In the genomic region with DNA sequence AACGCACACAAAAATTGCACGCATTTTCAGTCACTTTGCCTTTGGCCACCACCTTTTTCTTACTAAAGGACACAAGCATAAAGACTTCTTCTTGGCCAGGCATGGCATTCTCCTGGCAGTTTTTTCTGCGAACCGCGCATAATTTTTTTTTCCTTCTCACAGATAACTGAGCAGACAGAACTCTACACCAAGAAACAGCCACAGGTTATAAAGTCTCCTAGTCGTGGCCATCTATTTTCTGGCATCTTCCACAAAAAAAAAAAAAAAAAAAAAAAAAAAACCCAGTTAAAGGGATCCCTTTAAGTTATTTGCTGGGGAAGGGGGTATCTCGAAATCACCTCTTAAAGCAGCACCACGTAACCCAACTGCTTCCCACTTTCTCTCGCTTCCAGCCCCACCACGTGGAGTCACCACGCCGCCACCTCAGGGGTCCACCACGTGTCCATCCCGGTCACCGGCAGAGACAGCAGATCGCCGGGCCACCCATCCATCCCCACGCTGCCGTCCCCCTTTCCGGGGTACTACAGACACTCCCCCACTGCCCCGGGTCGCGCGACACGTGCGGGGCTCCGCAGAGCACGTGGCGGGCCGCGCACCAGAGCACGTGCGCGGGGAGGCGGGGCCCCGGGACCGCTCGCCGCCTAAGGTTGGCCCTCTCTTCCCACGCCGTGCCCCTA, we compare ENCODE assay signal across 8 mouse cellular contexts. TPM values are rescaled to one million over a fixed set of nuclear protein-coding genes. Genes with fewer than 3 reads are reported as not detected.
DNase-seq lines count a peak whose midpoint lies in the region; ATAC-seq and TF ChIP-seq lines count a peak whose summit lies in the region.

No protein-coding gene starts in this region.

- no peaks in the 10 kb centered on the region for H3K27me3 ChIP-seq in kidney, adult 2 months (replicated peaks; ENCODE audit: control insufficient read depth, insufficient read depth, low read length)
- no peaks in the 10 kb centered on the region for H3K27me3 ChIP-seq in hindbrain, embryonic 12.5 days
- H3K27me3 ChIP-seq in midbrain, embryonic 14.5 days (ENCODE audit: control insufficient read depth, insufficient read depth, low read length) = no peaks in the 10 kb centered on the region

- WGBS in kidney, adult 2 months = under 1% methylated on average over 41 of the region's 41 CpGs
- WGBS in hindbrain, embryonic 12.5 days = under 1% methylated on average over 39 of the region's 41 CpGs
- WGBS in midbrain, embryonic 14.5 days = under 1% methylated on average over 39 of the region's 41 CpGs

- TF ChIP-seq CTCF in kidney, adult 2 months (conservative IDR thresholded peaks at IDR 0.05; ENCODE audit: insufficient read depth, insufficient read length, low read depth, low read length) = no peak

- no peak for DNase-seq in kidney, adult 2 months
- no peak for DNase-seq in kidney, adult 9 months
- DNase-seq in midbrain, embryonic 14.5 days = no peak
- DNase-seq in gastrocnemius, adult 8-10 months (ENCODE audit: low spot score in 2 of 2) = no peak
- DNase-seq in adrenal gland, postnatal 25 days = no peak

- H3K27ac ChIP-seq in kidney, adult 2 months (ENCODE audit: insufficient read depth, low read depth, low read length) = peak overlapping the region; percentile 95
- peak overlapping the region; percentile 76 for H3K27ac ChIP-seq in brown adipose tissue, adult 24 weeks (replicated peaks; ENCODE audit: low read depth, low read length)
- peak overlapping the region; percentile 98 for H3K27ac ChIP-seq in hindbrain, embryonic 12.5 days
- peak overlapping the region; percentile 98 for H3K27ac ChIP-seq in midbrain, embryonic 14.5 days (replicated peaks; ENCODE audit: low read depth, low read length)

- H3K4me2 ChIP-seq in hindbrain, embryonic 12.5 days (replicated peaks) = peak overlapping the region; percentile 92
- peak overlapping the region; percentile 89 for H3K4me2 ChIP-seq in midbrain, embryonic 14.5 days (ENCODE audit: low read length)

- H3K36me3 ChIP-seq in kidney, adult 2 months (ENCODE audit: control insufficient read depth, insufficient read depth, low read length) = peaks cover 21% of the 10 kb centered on the region
- H3K36me3 ChIP-seq in hindbrain, embryonic 12.5 days = peaks cover 39% of the 10 kb centered on the region
- H3K36me3 ChIP-seq in midbrain, embryonic 14.5 days (ENCODE audit: control insufficient read depth, insufficient read depth, low read length) = peaks cover 43% of the 10 kb centered on the region

- H3K4me1 ChIP-seq in kidney, adult 2 months (ENCODE audit: control insufficient read depth, insufficient read depth, low read length) = peaks cover 3% of the 10 kb centered on the region; the same call in 1 of the 2 replicates
- H3K4me1 ChIP-seq in brown adipose tissue, adult 24 weeks (ENCODE audit: control insufficient read depth, insufficient read depth, insufficient read length, low read length) = peaks cover 7% of the 10 kb centered on the region
- H3K4me1 ChIP-seq in hindbrain, embryonic 12.5 days = peaks cover 21% of the 10 kb centered on the region
- H3K4me1 ChIP-seq in midbrain, embryonic 14.5 days (ENCODE audit: control insufficient read depth, insufficient read depth, low read length) = peaks cover 17% of the 10 kb centered on the region

- ATAC-seq in hindbrain, embryonic 12.5 days (ENCODE audit: low FRiP score) = no peak
- ATAC-seq in midbrain, embryonic 14.5 days (ENCODE audit: low FRiP score, low TSS enrichment) = peak; percentile 57
- ATAC-seq in granulocyte monocyte progenitor cell, adult 5-6 weeks (replicated peaks; ENCODE audit: poor library complexity, severe bottlenecking) = no peak

- H3K4me3 ChIP-seq in kidney, adult 2 months (ENCODE audit: insufficient read depth, low read depth, low read length) = peak overlapping the region; percentile 73
- peak overlapping the region; percentile 81 for H3K4me3 ChIP-seq in brown adipose tissue, adult 24 weeks (ENCODE audit: insufficient read depth, low read depth, low read length)
- H3K4me3 ChIP-seq in hindbrain, embryonic 12.5 days = peak overlapping the region; percentile 89
- H3K4me3 ChIP-seq in midbrain, embryonic 14.5 days (replicated peaks; ENCODE audit: low read depth, low read length) = peak overlapping the region; percentile 87

- H3K9me3 ChIP-seq in hindbrain, embryonic 12.5 days (replicated peaks) = no peaks in the 10 kb centered on the region
- no peaks in the 10 kb centered on the region for H3K9me3 ChIP-seq in midbrain, embryonic 14.5 days (ENCODE audit: control insufficient read depth, low read length)

- TF ChIP-seq POLR2A in kidney, adult 2 months (IDR thresholded peaks at IDR 0.05; ENCODE audit: low read depth, low read length) = no peak

- H3K9ac ChIP-seq in hindbrain, embryonic 12.5 days = peak overlapping the region; percentile 87
- peak overlapping the region; percentile 84 for H3K9ac ChIP-seq in midbrain, embryonic 14.5 days (replicated peaks; ENCODE audit: low read length)

RNA-seq across cellular contexts. Expression of a gene that starts 0.8 kb away (rescaled TPM):
- 7.2 and 10.4 TPM in 2 replicates for polyA plus RNA-seq in kidney, adult 2 months (2012; rRNA removed)
- 88.2 and 112 TPM in 2 replicates for polyA plus RNA-seq in brown adipose tissue, adult 24 weeks (2012; ENCODE audit: insufficient read depth, insufficient read length, missing spikeins)
- 345 and 366 TPM in 2 replicates for polyA plus RNA-seq in hindbrain, embryonic 12.5 days (2016; fragmentation: Nextera tagmentation; extraction: Ambion mirVana)
- polyA plus RNA-seq in midbrain, embryonic 14.5 days (2014; fragmentation: Nextera tagmentation; extraction: Ambion mirVana) = 153 and 154 TPM in 2 replicates
- total RNA-seq in granulocyte monocyte progenitor cell, adult 5-6 weeks (2014; fragmentation: Nextera tagmentation) = 715 and 728 TPM in 2 replicates
- total RNA-seq in granulocyte monocyte progenitor cell, adult 5-6 weeks (2017) = 917 and 958 TPM in 2 replicates
- 100 to 1,000 TPM in 2 of 4 experiments, 10 to 100 TPM in 2; 86.8 to 116 (median 104) TPM for total RNA-seq in gastrocnemius, adult 8-10 months (2022)
- total RNA-seq in adrenal gland, postnatal 25 days (2021) = 238 and 311 TPM in 2 replicates

RNA-seq across cellular contexts. Expression of a gene that starts 55.7 kb away (rescaled TPM):
- polyA plus RNA-seq in kidney, adult 2 months (2012; rRNA removed) = 9.6 and 10.8 TPM in 2 replicates
- not detected in 2 replicates for polyA plus RNA-seq in brown adipose tissue, adult 24 weeks (2012; ENCODE audit: insufficient read depth, insufficient read length, missing spikeins)
- polyA plus RNA-seq in hindbrain, embryonic 12.5 days (2016; fragmentation: Nextera tagmentation; extraction: Ambion mirVana) = 4.0 and 4.5 TPM in 2 replicates
- 5.9 and 7.0 TPM in 2 replicates for polyA plus RNA-seq in midbrain, embryonic 14.5 days (2014; fragmentation: Nextera tagmentation; extraction: Ambion mirVana)
- 1.0 and 3.9 TPM in 2 replicates for total RNA-seq in granulocyte monocyte progenitor cell, adult 5-6 weeks (2014; fragmentation: Nextera tagmentation)
- 0.30 and 0.98 TPM in 2 replicates for total RNA-seq in granulocyte monocyte progenitor cell, adult 5-6 weeks (2017)
- total RNA-seq in gastrocnemius, adult 8-10 months (2022) = not detected
- total RNA-seq in adrenal gland, postnatal 25 days (2021) = 0.12 TPM in 1 of 2 replicates, not detected in the other
